Mouse (Mus musculus): ENCODE data around the gene Thra. TPM values are rescaled to one million over a fixed set of nuclear protein-coding genes. Genes with fewer than 3 reads are reported as not detected.

Gene Thra
- total RNA-seq, 2 experiments from 2014 or later: 24.2 to 39.5 TPM

Other genes with a start within 250 kb of the Thra start
- 0.15 TPM in 1 of 2 replicates, not detected in the other for gene Ikzf3, start 194.6 kb upstream of the Thra start, total RNA-seq (2014; fragmentation: Nextera tagmentation)
- gene Ikzf3, start 194.6 kb upstream of the Thra start, total RNA-seq (2017): not detected in 2 replicates
- gene Zpbp2, start 189.5 kb upstream of the Thra start, total RNA-seq (2014; fragmentation: Nextera tagmentation): 1.6 TPM in 1 of 2 replicates, not detected in the other
- not detected in 2 replicates for gene Zpbp2, start 189.5 kb upstream of the Thra start, total RNA-seq (2017)
- 5.9 and 7.3 TPM in 2 replicates for gene Ormdl3, start 153.3 kb upstream of the Thra start, total RNA-seq (2014; fragmentation: Nextera tagmentation)
- gene Ormdl3, start 153.3 kb upstream of the Thra start, total RNA-seq (2017): 7.7 and 8.6 TPM in 2 replicates
- gene Lrrc3c, start 142.3 kb upstream of the Thra start, total RNA-seq (2014; fragmentation: Nextera tagmentation): not detected in 2 replicates
- gene Lrrc3c, start 142.3 kb upstream of the Thra start, total RNA-seq (2017): not detected in 2 replicates
- 1.6 and 1.8 TPM in 2 replicates for gene Gm12355, start 115.0 kb upstream of the Thra start, total RNA-seq (2014; fragmentation: Nextera tagmentation)
- 4.8 and 9.5 TPM in 2 replicates for gene Gm12355, start 115.0 kb upstream of the Thra start, total RNA-seq (2017)
- not detected in 2 replicates for gene Gsdma3, start 114.3 kb upstream of the Thra start, total RNA-seq (2014; fragmentation: Nextera tagmentation)
- gene Gsdma3, start 114.3 kb upstream of the Thra start, total RNA-seq (2017): not detected in 2 replicates
- gene Gsdma2, start 93.9 kb upstream of the Thra start, total RNA-seq (2014; fragmentation: Nextera tagmentation): not detected in 2 replicates
- not detected in 2 replicates for gene Gsdma2, start 93.9 kb upstream of the Thra start, total RNA-seq (2017)
- gene Gsdma, start 76.3 kb upstream of the Thra start, total RNA-seq (2014; fragmentation: Nextera tagmentation): not detected in 2 replicates
- not detected in 2 replicates for gene Gsdma, start 76.3 kb upstream of the Thra start, total RNA-seq (2017)
- gene Psmd3, start 58.1 kb upstream of the Thra start, total RNA-seq (2014; fragmentation: Nextera tagmentation): 77.3 and 81.3 TPM in 2 replicates
- 67.4 and 90.0 TPM in 2 replicates for gene Psmd3, start 58.1 kb upstream of the Thra start, total RNA-seq (2017)
- not detected in 2 replicates for gene Csf3, start 39.4 kb upstream of the Thra start, total RNA-seq (2014; fragmentation: Nextera tagmentation)
- gene Csf3, start 39.4 kb upstream of the Thra start, total RNA-seq (2017): not detected in 2 replicates
- gene Med24, start 11.2 kb upstream of the Thra start, total RNA-seq (2014; fragmentation: Nextera tagmentation): 57.3 and 68.2 TPM in 2 replicates
- gene Med24, start 11.2 kb upstream of the Thra start, total RNA-seq (2017): 37.6 and 42.6 TPM in 2 replicates
- gene Nr1d1, start 34.7 kb downstream of the Thra start, total RNA-seq (2014; fragmentation: Nextera tagmentation): 2.3 and 2.8 TPM in 2 replicates
- 1.2 TPM in 1 of 2 replicates, not detected in the other for gene Nr1d1, start 34.7 kb downstream of the Thra start, total RNA-seq (2017)
- gene Msl1, start 54.9 kb downstream of the Thra start, total RNA-seq (2014; fragmentation: Nextera tagmentation): 72.7 and 75.0 TPM in 2 replicates
- gene Msl1, start 54.9 kb downstream of the Thra start, total RNA-seq (2017): 59.8 and 70.1 TPM in 2 replicates
- 46.1 and 46.7 TPM in 2 replicates for gene Casc3, start 64.3 kb downstream of the Thra start, total RNA-seq (2014; fragmentation: Nextera tagmentation)
- 13.6 and 31.8 TPM in 2 replicates for gene Casc3, start 64.3 kb downstream of the Thra start, total RNA-seq (2017)
- 2.0 TPM in 1 of 2 replicates, not detected in the other for gene Rapgefl1, start 96.1 kb downstream of the Thra start, total RNA-seq (2014; fragmentation: Nextera tagmentation)
- 0.30 TPM in 1 of 2 replicates, not detected in the other for gene Rapgefl1, start 96.1 kb downstream of the Thra start, total RNA-seq (2017)
- gene Wipf2, start 123.0 kb downstream of the Thra start, total RNA-seq (2014; fragmentation: Nextera tagmentation): 8.6 and 11.4 TPM in 2 replicates
- 2.7 and 2.8 TPM in 2 replicates for gene Wipf2, start 123.0 kb downstream of the Thra start, total RNA-seq (2017)
- 47.8 and 58.8 TPM in 2 replicates for gene Cdc6, start 167.2 kb downstream of the Thra start, total RNA-seq (2014; fragmentation: Nextera tagmentation)
- 30.3 and 43.5 TPM in 2 replicates for gene Cdc6, start 167.2 kb downstream of the Thra start, total RNA-seq (2017)
- 3.8 and 8.8 TPM in 2 replicates for gene Rara, start 187.2 kb downstream of the Thra start, total RNA-seq (2014; fragmentation: Nextera tagmentation)
- gene Rara, start 187.2 kb downstream of the Thra start, total RNA-seq (2017): 1.9 and 3.1 TPM in 2 replicates
- not detected in 2 replicates for gene Gjd3, start 242.4 kb downstream of the Thra start, total RNA-seq (2014; fragmentation: Nextera tagmentation)
- 1.8 TPM in 1 of 2 replicates, not detected in the other for gene Gjd3, start 242.4 kb downstream of the Thra start, total RNA-seq (2017)